Mouse (Mus musculus) lung, embryonic 16.5 days (tissue): ENCODE measurements around the gene AK157302. TPM values are rescaled to one million over a fixed set of nuclear protein-coding genes. Genes with fewer than 3 reads are reported as not detected.
"Not testable (repeated sequence)": the region's sequence is repeated elsewhere in the genome, so short reads cannot be mapped to it uniquely, and the experiment has no call there.

Experiments
- ATAC-seq: fragments of 200-750 bp; cut with Nextera tagmentation; 2 replicates; pipeline ENCODE4 v1.8.0; 2017; ENCODE audit warnings: low read depth, mild to moderate bottlenecking, moderate library complexity
- H3K27ac ChIP-seq: fragments of 300-500 bp; sonication (generic); 2 replicates; pipeline ENCODE4 v1.5.1; 2014; ENCODE audit warnings: mild to moderate bottlenecking, control low read depth, low read length
- H3K27me3 ChIP-seq: fragments of 300-500 bp; sonication (generic); 2 replicates; pipeline ENCODE4 v1.6.1; 2014; ENCODE audit warnings: low read depth, low read length, mixed read lengths; ENCODE audit not compliant: control insufficient read depth, insufficient read depth
- H3K36me3 ChIP-seq: fragments of 300-500 bp; sonication (generic); 2 replicates; pipeline ENCODE4 v1.6.1; 2014; ENCODE audit warnings: low read length; ENCODE audit not compliant: control insufficient read depth, insufficient read depth
- H3K4me1 ChIP-seq: fragments of 300-500 bp; sonication (generic); replicated peaks from 2 replicates; pipeline ENCODE4 v1.6.1; 2014; ENCODE audit warnings: low read length, mixed read lengths; ENCODE audit not compliant: control insufficient read depth, insufficient read depth
- H3K4me2 ChIP-seq: fragments of 300-500 bp; sonication (generic); 2 replicates; pipeline ENCODE4 v1.6.1; 2014; ENCODE audit warnings: low read depth, low read length, control low read depth
- H3K4me3 ChIP-seq: fragments of 300-500 bp; sonication (generic); 2 replicates; pipeline ENCODE4 v1.5.1; 2014; ENCODE audit warnings: mild to moderate bottlenecking, low read length, control low read depth
- H3K9ac ChIP-seq: fragments of 300-500 bp; sonication (generic); 2 replicates; pipeline ENCODE4 v1.6.1; 2014; ENCODE audit warnings: low read length, control low read depth
- H3K9me3 ChIP-seq: fragments of 300-500 bp; sonication (generic); 2 replicates; pipeline ENCODE4 v1.6.1; 2016; ENCODE audit warnings: low read length; ENCODE audit not compliant: control insufficient read depth
- WGBS: fragments of 180-500 bp; shearing (Covaris S2); extraction: QIAGEN DNeasy Blood & Tissue Kit; methylation state at CpG from one replicate; pipeline ENCODE4 v1.1.7; 2014; 5-methylcytosine and 5-hydroxymethylcytosine counted together
- polyA plus RNA-seq: library from polyadenylated mRNA; unstranded; fragments of >200 nt; fragmentation: Nextera tagmentation; extraction: Ambion mirVana; gene quantifications from 2 replicates; pipeline ENCODE4 v1.2.1, GENCODE M21; 2015

Gene AK157302
- polyA plus RNA-seq, 1 experiment from 2014 or later = 0.80 TPM

DNA sequence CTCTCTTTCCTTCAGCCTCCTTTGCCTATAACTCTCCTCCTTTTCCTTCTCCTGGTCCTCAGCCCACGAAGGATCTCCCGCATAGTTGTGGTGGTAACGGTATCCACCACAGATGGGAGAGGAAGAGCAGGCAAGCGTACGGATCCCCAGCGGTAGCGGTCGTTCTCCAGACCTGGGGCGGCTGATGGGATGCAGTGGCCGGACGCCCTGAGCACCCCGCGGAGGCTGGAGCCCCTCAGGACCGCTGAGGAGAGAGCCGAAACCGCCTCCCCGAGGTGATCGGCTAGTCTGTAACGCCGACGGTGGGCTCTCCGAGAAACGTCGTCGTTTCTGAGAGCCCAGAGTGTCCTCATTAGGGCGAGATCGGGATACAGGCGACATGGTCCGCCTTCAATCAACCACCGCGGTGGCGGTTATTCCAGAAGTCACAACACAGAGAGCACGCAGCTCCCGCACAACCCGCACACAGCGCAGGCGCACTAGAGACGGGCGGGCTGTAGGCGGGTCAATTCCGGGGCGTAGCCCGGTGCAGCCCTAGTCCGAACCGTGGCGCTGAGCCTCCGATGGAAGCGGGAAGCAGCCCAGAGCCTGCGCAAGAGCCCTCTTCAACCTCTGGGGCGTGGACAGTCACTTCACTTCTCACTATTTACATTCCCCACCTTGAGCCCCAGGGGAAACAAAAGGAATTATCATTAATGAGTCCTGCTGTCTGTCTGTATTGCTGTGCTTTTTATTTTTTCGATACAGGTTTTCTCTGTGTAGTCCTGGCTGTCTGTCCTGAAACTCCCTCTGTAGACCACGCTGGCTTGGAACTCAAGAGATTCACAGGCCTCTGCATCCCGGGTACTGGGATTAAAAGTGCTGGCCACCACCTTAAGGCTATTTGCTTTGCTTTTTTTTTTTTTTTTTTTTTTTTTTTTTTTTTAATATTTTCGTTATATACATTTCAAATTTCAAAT is 26.7 kb upstream of the AK157302 start, which contains the start of gene Nkapl:
TSS of gene Nkapl (minus strand) at position 449 of the 959 bp plus-strand sequence.
- WGBS = under 1% methylated on average over 49 of the region's 54 CpGs
- H3K9ac ChIP-seq = peak within 1 kb of the TSS; percentile 82
- peak within 1 kb of the TSS; percentile 67 for H3K4me3 ChIP-seq
- H3K4me1 ChIP-seq = no peaks in the 10 kb centered on the region
- H3K9me3 ChIP-seq = peaks cover 4% of the 10 kb centered on the region; the same call in 1 of the 2 replicates
- H3K4me2 ChIP-seq = peak within 1 kb of the TSS; percentile 97
- peaks cover 3% of the 10 kb centered on the region; the same call in 1 of the 2 replicates for H3K27me3 ChIP-seq
- ATAC-seq = peak; percentile 99
- no peaks in the 10 kb centered on the region for H3K36me3 ChIP-seq
- peak within 1 kb of the TSS; percentile 70 for H3K27ac ChIP-seq

- H3K36me3 ChIP-seq = no peaks in the 10 kb centered on the region
- ATAC-seq = peak; percentile 36; the same call in 1 of the 2 replicates
- H3K9me3 ChIP-seq = peaks cover 4% of the 10 kb centered on the region; the same call in 1 of the 2 replicates
- H3K27me3 ChIP-seq = peaks cover 3% of the 10 kb centered on the region; the same call in 1 of the 2 replicates
- no peaks in the 10 kb centered on the region for H3K4me1 ChIP-seq
- H3K4me3 ChIP-seq = peak overlapping the region; percentile 2
- no peak overlapping the region for H3K9ac ChIP-seq
- 22% methylated on average over 9 of the region's 9 CpGs for WGBS
- peak overlapping the region; percentile 97 for H3K4me2 ChIP-seq
- H3K27ac ChIP-seq = no peak overlapping the region
These were observed 25.9 kb upstream of the AK157302 start for GRCm38 (mm10) chr13:21469097-21469496.

GRCm38 (mm10) chr13:21472427-21472826 is 22.6 kb upstream of the AK157302 start:
- H3K9ac ChIP-seq = no peak overlapping the region
- WGBS = 39% methylated on average over 4 of the region's 4 CpGs
- H3K27ac ChIP-seq = no peak overlapping the region
- peaks cover 1% of the 10 kb centered on the region; the same call in 1 of the 2 replicates for H3K9me3 ChIP-seq
- no peak for ATAC-seq
- H3K4me1 ChIP-seq = no peaks in the 10 kb centered on the region
- H3K4me2 ChIP-seq = no peak overlapping the region
- no peaks in the 10 kb centered on the region for H3K36me3 ChIP-seq
- H3K27me3 ChIP-seq = peaks cover 3% of the 10 kb centered on the region; the same call in 1 of the 2 replicates
- no peak overlapping the region for H3K4me3 ChIP-seq

DNA sequence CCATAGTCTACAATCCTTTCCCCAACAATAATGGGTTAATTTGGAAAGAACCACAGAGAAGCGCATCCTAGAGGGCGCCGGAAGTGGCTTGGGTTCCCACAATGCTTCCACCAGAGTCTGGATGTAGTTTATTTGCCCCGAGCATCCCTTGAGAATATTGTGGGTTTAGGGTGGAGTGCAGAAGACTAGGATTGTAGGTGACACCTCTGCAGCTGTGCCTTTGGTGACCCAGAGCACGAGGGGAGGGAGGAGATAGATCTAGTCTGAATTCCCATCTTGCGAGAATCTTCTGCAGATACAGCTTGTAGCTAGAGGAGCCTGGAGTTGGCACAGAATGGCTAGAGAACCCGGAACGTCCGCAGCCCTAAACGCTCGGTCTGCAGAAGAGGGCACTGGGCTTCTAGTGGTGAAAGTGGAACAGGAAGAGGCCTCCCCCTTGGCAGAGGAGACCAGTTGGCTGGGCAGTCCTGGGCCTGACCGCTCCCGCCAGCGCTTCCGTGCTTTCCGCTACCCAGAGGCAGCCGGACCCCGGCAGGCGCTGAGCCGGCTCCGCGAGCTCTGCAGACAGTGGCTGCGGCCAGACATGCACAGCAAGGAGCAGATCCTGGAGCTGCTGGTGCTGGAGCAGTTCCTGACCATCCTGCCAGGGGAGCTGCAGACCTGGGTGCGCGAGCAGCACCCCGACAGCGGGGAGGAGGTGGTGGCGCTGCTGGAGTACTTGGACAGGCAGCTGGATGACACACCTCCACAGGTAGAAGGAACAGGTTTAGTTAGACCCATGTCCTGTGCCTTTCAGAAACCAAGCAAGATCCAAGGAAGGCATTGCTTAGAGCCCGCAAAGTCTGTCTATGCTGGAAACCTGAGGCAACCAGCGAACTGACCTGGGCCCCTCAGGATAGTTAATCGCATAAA is 16.0 kb upstream of the AK157302 start, which contains the start of the genes Zkscan4 and Gm10065:
TSS of gene Zkscan4 (plus strand) at position 149 of the 912 bp plus-strand sequence.
TSS of gene Gm10065 (minus strand) at position 683 of the 912 bp plus-strand sequence.
- H3K27me3 ChIP-seq, H3K9me3 ChIP-seq, H3K4me1 ChIP-seq, H3K36me3 ChIP-seq: not testable (repeated sequence)
- H3K4me2 ChIP-seq = peak within 1 kb of the TSS; percentile 82
- 2% methylated on average over 29 of the region's 31 CpGs for WGBS
- peak within 1 kb of the TSS; percentile 72 for H3K9ac ChIP-seq
- H3K4me3 ChIP-seq = peak within 1 kb of the TSS; percentile 67
- peak within 1 kb of the TSS; percentile 88 for H3K27ac ChIP-seq
- peak; percentile 93 for ATAC-seq

GRCm38 (mm10) chr13:21486881-21487280 is 8.1 kb upstream of the AK157302 start:
- Histone ChIP-seq H3K4me3 (no peak overlapping the region), H3K4me2 (no peak overlapping the region), H3K9me3 (no peaks in the 10 kb centered on the region; the same call in 1 of the 2 replicates), H3K27ac (no peak overlapping the region), H3K27me3 (no peaks in the 10 kb centered on the region), H3K9ac (no peak overlapping the region), H3K36me3 (peaks cover 3% of the 10 kb centered on the region; the same call in 1 of the 2 replicates), H3K4me1 (no peaks in the 10 kb centered on the region)
- ATAC-seq = no peak
- 97% methylated on average over 1 of the region's 1 CpGs for WGBS

DNA sequence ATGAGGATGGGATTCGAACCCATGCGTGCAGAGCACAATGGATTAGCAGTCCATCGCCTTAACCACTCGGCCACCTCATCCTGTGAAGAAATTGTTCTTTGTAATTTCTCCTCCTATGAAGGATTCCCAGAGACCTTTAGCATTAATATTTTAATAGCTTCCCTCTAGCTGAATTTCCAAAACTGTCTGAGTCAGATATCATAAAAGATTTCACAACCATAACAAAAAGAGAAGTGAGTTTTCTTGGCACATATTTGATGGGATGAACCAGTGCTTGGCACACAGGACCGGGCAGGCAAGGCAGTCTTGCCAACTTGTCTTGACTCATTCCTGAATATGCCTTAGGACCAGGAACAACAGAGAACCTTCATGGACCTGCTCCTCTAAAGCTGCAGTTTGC is 2.2 kb upstream of the AK157302 start:
- H3K27me3 ChIP-seq = no peaks in the 10 kb centered on the region
- H3K4me2 ChIP-seq = no peak overlapping the region
- no peaks in the 10 kb centered on the region for H3K9me3 ChIP-seq
- no peak overlapping the region for H3K4me3 ChIP-seq
- ATAC-seq = no peak
- 90% methylated on average over 5 of the region's 5 CpGs for WGBS
- H3K9ac ChIP-seq = no peak overlapping the region
- H3K27ac ChIP-seq = no peak overlapping the region
- no peaks in the 10 kb centered on the region for H3K4me1 ChIP-seq
- no peaks in the 10 kb centered on the region for H3K36me3 ChIP-seq

DNA sequence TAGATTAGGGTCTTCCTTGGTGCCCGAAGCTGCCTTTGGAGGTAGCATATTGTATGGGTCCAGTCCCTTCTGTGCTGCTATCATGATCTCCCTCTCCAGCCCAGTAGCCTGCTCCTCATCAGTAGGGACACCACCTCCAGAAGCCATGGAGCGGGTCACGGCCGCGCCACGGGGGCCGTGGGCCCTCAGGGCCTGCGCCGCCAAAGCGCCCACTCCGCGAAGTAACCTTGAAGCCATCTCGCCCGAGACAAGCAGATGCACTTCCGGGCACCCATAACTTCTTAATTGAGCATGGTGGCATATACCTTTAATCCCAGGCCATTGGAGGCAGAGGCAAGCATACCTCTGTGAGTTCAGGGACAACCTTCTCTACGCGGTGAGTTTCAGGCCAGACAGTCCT is 6.2 kb downstream of the AK157302 start, which contains the start of gene Gm11273:
TSS of gene Gm11273 (minus strand) at position 237 of the 400 bp plus-strand sequence.
- not testable (repeated sequence) for H3K9ac ChIP-seq, H3K4me1 ChIP-seq, H3K9me3 ChIP-seq, ATAC-seq, H3K4me2 ChIP-seq, H3K4me3 ChIP-seq, H3K27me3 ChIP-seq, H3K36me3 ChIP-seq, H3K27ac ChIP-seq
- WGBS = 92% methylated on average over 17 of the region's 17 CpGs

DNA sequence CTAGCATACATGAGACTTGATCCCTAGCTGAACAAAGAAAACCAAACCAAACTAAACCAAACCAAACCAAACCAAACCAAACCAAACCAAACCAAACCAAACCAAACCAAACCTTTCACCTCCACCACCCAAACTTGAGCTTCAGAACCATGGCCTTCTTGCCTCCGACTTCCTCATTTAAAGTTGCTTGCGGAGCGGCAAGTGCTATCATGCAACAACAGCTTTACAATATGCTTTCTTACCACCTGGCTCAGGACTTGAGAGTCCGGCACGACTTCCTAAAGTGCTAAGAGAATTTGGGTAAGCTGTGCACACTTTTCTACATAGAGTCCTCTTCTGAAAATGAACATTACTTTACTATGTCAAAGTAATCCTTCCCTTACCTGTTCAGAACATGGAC is 7.3 kb downstream of the AK157302 start:
- H3K4me1 ChIP-seq = no peaks in the 10 kb centered on the region; the same call in 1 of the 2 replicates
- WGBS = 80% methylated on average over 5 of the region's 5 CpGs
- no peak for ATAC-seq
- no peak overlapping the region for H3K4me3 ChIP-seq
- H3K9ac ChIP-seq = no peak overlapping the region
- no peaks in the 10 kb centered on the region for H3K36me3 ChIP-seq
- no peak overlapping the region for H3K4me2 ChIP-seq
- no peak overlapping the region for H3K27ac ChIP-seq
- H3K27me3 ChIP-seq = no peaks in the 10 kb centered on the region
- no peaks in the 10 kb centered on the region for H3K9me3 ChIP-seq
